Mouse (Mus musculus) intestine, embryonic 15.5 days (tissue): ENCODE data around the gene Spi1. TPM values are rescaled to one million over a fixed set of nuclear protein-coding genes. Genes with fewer than 3 reads are reported as not detected.

Source experiments
- ATAC-seq: fragments of 200-750 bp; cut with Nextera tagmentation; 2 replicates; pipeline ENCODE4 v1.8.0; 2017; ENCODE audit warnings: moderate TSS enrichment, moderate library complexity
- H3K27ac ChIP-seq: fragments of 300-500 bp; sonication (generic); 2 replicates; pipeline ENCODE4 v1.5.1; 2015; ENCODE audit warnings: mild to moderate bottlenecking, inconsistent platforms
- H3K27me3 ChIP-seq: fragments of 300-500 bp; sonication (generic); replicated peaks from 2 replicates; pipeline ENCODE4 v1.6.1; 2015; ENCODE audit warnings: inconsistent platforms
- H3K36me3 ChIP-seq: fragments of 300-500 bp; sonication (generic); 2 replicates; pipeline ENCODE4 v1.6.1; 2015; ENCODE audit warnings: inconsistent platforms
- H3K4me1 ChIP-seq: fragments of 300-500 bp; sonication (generic); replicated peaks from 2 replicates; pipeline ENCODE4 v1.6.1; 2015; ENCODE audit warnings: inconsistent platforms
- H3K4me2 ChIP-seq: fragments of 300-500 bp; sonication (generic); replicated peaks from 2 replicates; pipeline ENCODE4 v1.6.1; 2015; ENCODE audit warnings: mild to moderate bottlenecking, inconsistent platforms
- H3K4me3 ChIP-seq: fragments of 300-500 bp; sonication (generic); replicated peaks from 2 replicates; pipeline ENCODE4 v1.5.1; 2015; ENCODE audit warnings: inconsistent platforms
- H3K9ac ChIP-seq: fragments of 300-500 bp; sonication (generic); 2 replicates; pipeline ENCODE4 v1.6.1; 2015; ENCODE audit warnings: inconsistent platforms
- H3K9me3 ChIP-seq: fragments of 300-500 bp; sonication (generic); 2 replicates; pipeline ENCODE4 v1.6.1; 2016; ENCODE audit warnings: inconsistent platforms
- WGBS: fragments of 180-500 bp; shearing (Covaris S2); methylation state at CpG from one replicate; pipeline ENCODE4 v1.1.7; 2015; 5-methylcytosine and 5-hydroxymethylcytosine counted together
- polyA plus RNA-seq: library from polyadenylated mRNA; unstranded; fragments of >200 nt; fragmentation: Nextera tagmentation; extraction: Ambion mirVana; gene quantifications from 2 replicates; pipeline ENCODE4 v1.2.1, GENCODE M21; 2015

The Spi1 gene
- polyA plus RNA-seq, 1 experiment from 2014 or later, result 7.9 TPM

- H3K4me1 ChIP-seq, result peaks cover 3% of the 10 kb centered on the region
- no peak overlapping the region for H3K27ac ChIP-seq
- ATAC-seq, result no peak
- H3K4me2 ChIP-seq, result no peak overlapping the region
- H3K36me3 ChIP-seq, result no peaks in the 10 kb centered on the region
- no peak overlapping the region for H3K9ac ChIP-seq
- no peaks in the 10 kb centered on the region; the same call in 1 of the 2 replicates for H3K27me3 ChIP-seq
- H3K9me3 ChIP-seq, result no peaks in the 10 kb centered on the region
- no peak overlapping the region for H3K4me3 ChIP-seq
- WGBS, result 77% methylated on average over 6 of the region's 6 CpGs
Observed at GRCm38 (mm10) chr2:91120261-91120671, 38.1 kb downstream of the Spi1 start.

- Histone ChIP-seq H3K27me3 (no peaks in the 10 kb centered on the region; the same call in 1 of the 2 replicates), H3K36me3 (no peaks in the 10 kb centered on the region), H3K9ac (no peak overlapping the region), H3K4me1 (no peaks in the 10 kb centered on the region), H3K4me2 (no peak overlapping the region), H3K9me3 (no peaks in the 10 kb centered on the region), H3K4me3 (no peak overlapping the region), H3K27ac (no peak overlapping the region)
- WGBS, result 79% methylated on average over 6 of the region's 6 CpGs
- no peak for ATAC-seq
Observed at GRCm38 (mm10) chr2:91121011-91121410, 38.8 kb downstream of the Spi1 start.

- no peak for ATAC-seq
- Histone ChIP-seq H3K36me3 (no peaks in the 10 kb centered on the region), H3K4me3 (no peak overlapping the region), H3K27me3 (no peaks in the 10 kb centered on the region; the same call in 1 of the 2 replicates), H3K27ac (no peak overlapping the region), H3K4me2 (no peak overlapping the region), H3K4me1 (no peaks in the 10 kb centered on the region), H3K9ac (no peak overlapping the region), H3K9me3 (no peaks in the 10 kb centered on the region)
- 56% methylated on average over 8 of the region's 8 CpGs for WGBS
Observed at GRCm38 (mm10) chr2:91121497-91121896, 39.3 kb downstream of the Spi1 start.

GRCm38 (mm10) chr2:91123521-91123920, 41.3 kb downstream of the Spi1 start:
- H3K9ac ChIP-seq, result no peak overlapping the region
- H3K36me3 ChIP-seq, result no peaks in the 10 kb centered on the region
- no peak overlapping the region for H3K27ac ChIP-seq
- H3K4me2 ChIP-seq, result no peak overlapping the region
- no peaks in the 10 kb centered on the region for H3K9me3 ChIP-seq
- no peak for ATAC-seq
- H3K4me3 ChIP-seq, result no peak overlapping the region
- H3K27me3 ChIP-seq, result no peaks in the 10 kb centered on the region; the same call in 1 of the 2 replicates
- WGBS, result 75% methylated on average over 6 of the region's 6 CpGs
- no peaks in the 10 kb centered on the region for H3K4me1 ChIP-seq

GRCm38 (mm10) chr2:91125101-91125500, 42.9 kb downstream of the Spi1 start:
- Histone ChIP-seq H3K27me3 (no peaks in the 10 kb centered on the region; the same call in 1 of the 2 replicates), H3K9me3 (no peaks in the 10 kb centered on the region), H3K9ac (no peak overlapping the region), H3K4me2 (no peak overlapping the region), H3K4me3 (no peak overlapping the region), H3K27ac (no peak overlapping the region), H3K4me1 (no peaks in the 10 kb centered on the region), H3K36me3 (no peaks in the 10 kb centered on the region)
- 85% methylated on average over 10 of the region's 10 CpGs for WGBS
- no peak for ATAC-seq

GRCm38 (mm10) chr2:91128761-91129160, 46.6 kb downstream of the Spi1 start:
- WGBS, result 83% methylated on average over 5 of the region's 5 CpGs

GRCm38 (mm10) chr2:91130126-91130525, 47.9 kb downstream of the Spi1 start:
- H3K4me3 ChIP-seq, result no peak overlapping the region
- H3K9me3 ChIP-seq, result no peaks in the 10 kb centered on the region
- H3K27me3 ChIP-seq, result no peaks in the 10 kb centered on the region
- H3K36me3 ChIP-seq, result no peaks in the 10 kb centered on the region
- no peak overlapping the region for H3K9ac ChIP-seq
- no peak overlapping the region for H3K27ac ChIP-seq
- H3K4me1 ChIP-seq, result no peaks in the 10 kb centered on the region; the same call in 1 of the 2 replicates
- 87% methylated on average over 6 of the region's 6 CpGs for WGBS
- no peak overlapping the region for H3K4me2 ChIP-seq
- no peak for ATAC-seq

More at GRCm38 (mm10) chr2:91128761-91129160, 46.6 kb downstream of the Spi1 start:
- Histone ChIP-seq H3K9ac (no peak overlapping the region), H3K4me3 (no peak overlapping the region), H3K4me1 (no peaks in the 10 kb centered on the region; the same call in 1 of the 2 replicates), H3K27ac (no peak overlapping the region), H3K4me2 (no peak overlapping the region), H3K36me3 (no peaks in the 10 kb centered on the region), H3K9me3 (no peaks in the 10 kb centered on the region), H3K27me3 (no peaks in the 10 kb centered on the region)
- ATAC-seq, result no peak

- 87% methylated on average over 15 of the region's 15 CpGs for WGBS
- Histone ChIP-seq H3K9me3 (no peaks in the 10 kb centered on the region), H3K4me2 (no peak overlapping the region), H3K36me3 (no peaks in the 10 kb centered on the region), H3K4me3 (no peak overlapping the region), H3K27ac (no peak overlapping the region), H3K4me1 (no peaks in the 10 kb centered on the region; the same call in 1 of the 2 replicates), H3K9ac (no peak overlapping the region), H3K27me3 (no peaks in the 10 kb centered on the region)
- no peak for ATAC-seq
Observed at GRCm38 (mm10) chr2:91131251-91131650, 49.1 kb downstream of the Spi1 start.

- H3K9ac ChIP-seq, result no peak overlapping the region
- ATAC-seq, result no peak
- H3K4me3 ChIP-seq, result no peak overlapping the region
- no peaks in the 10 kb centered on the region for H3K36me3 ChIP-seq
- no peak overlapping the region for H3K4me2 ChIP-seq
- H3K9me3 ChIP-seq, result no peaks in the 10 kb centered on the region
- H3K27ac ChIP-seq, result no peak overlapping the region
- H3K27me3 ChIP-seq, result no peaks in the 10 kb centered on the region
- H3K4me1 ChIP-seq, result no peaks in the 10 kb centered on the region; the same call in 1 of the 2 replicates
- WGBS, result 61% methylated on average over 3 of the region's 3 CpGs
Observed at GRCm38 (mm10) chr2:91132035-91132434, 49.8 kb downstream of the Spi1 start.

GRCm38 (mm10) chr2:91136513-91137412, 54.6 kb downstream of the Spi1 start:
- Histone ChIP-seq H3K4me2 (no peak overlapping the region), H3K9ac (no peak overlapping the region), H3K27me3 (no peaks in the 10 kb centered on the region), H3K36me3 (peaks cover 1% of the 10 kb centered on the region; the same call in 1 of the 2 replicates), H3K4me1 (no peaks in the 10 kb centered on the region), H3K9me3 (no peaks in the 10 kb centered on the region), H3K27ac (no peak overlapping the region), H3K4me3 (no peak overlapping the region)
- no peak for ATAC-seq
- WGBS, result 78% methylated on average over 11 of the region's 11 CpGs

GRCm38 (mm10) chr2:91137481-91137880, 55.3 kb downstream of the Spi1 start:
- no peak overlapping the region for H3K4me2 ChIP-seq
- WGBS, result 73% methylated on average over 6 of the region's 6 CpGs
- no peak overlapping the region for H3K4me3 ChIP-seq
- no peaks in the 10 kb centered on the region for H3K9me3 ChIP-seq
- H3K27me3 ChIP-seq, result no peaks in the 10 kb centered on the region
- H3K9ac ChIP-seq, result no peak overlapping the region
- H3K36me3 ChIP-seq, result peaks cover 5% of the 10 kb centered on the region
- H3K27ac ChIP-seq, result no peak overlapping the region
- ATAC-seq, result no peak
- H3K4me1 ChIP-seq, result no peaks in the 10 kb centered on the region

- H3K4me1 ChIP-seq, result no peaks in the 10 kb centered on the region
- no peak overlapping the region for H3K4me2 ChIP-seq
- no peak overlapping the region for H3K4me3 ChIP-seq
- WGBS, result 71% methylated on average over 5 of the region's 5 CpGs
- no peak overlapping the region for H3K9ac ChIP-seq
- no peaks in the 10 kb centered on the region for H3K27me3 ChIP-seq
- H3K27ac ChIP-seq, result no peak overlapping the region
- peaks cover 10% of the 10 kb centered on the region for H3K36me3 ChIP-seq
- no peaks in the 10 kb centered on the region for H3K9me3 ChIP-seq
- no peak for ATAC-seq
Observed at GRCm38 (mm10) chr2:91139311-91139710, 57.1 kb downstream of the Spi1 start.

- Histone ChIP-seq H3K27me3 (no peaks in the 10 kb centered on the region), H3K4me1 (no peaks in the 10 kb centered on the region), H3K9me3 (no peaks in the 10 kb centered on the region), H3K27ac (no peak overlapping the region), H3K4me3 (no peak overlapping the region), H3K4me2 (no peak overlapping the region), H3K9ac (no peak overlapping the region), H3K36me3 (peaks cover 10% of the 10 kb centered on the region)
- 83% methylated on average over 8 of the region's 8 CpGs for WGBS
- no peak for ATAC-seq
Observed at GRCm38 (mm10) chr2:91139764-91140163, 57.6 kb downstream of the Spi1 start.
